Mouse (Mus musculus) small intestine, adult 2 months (tissue): ENCODE measurements around the gene Cdk12.

Experiments
- CTCF ChIP-seq: fragments of 200-500 bp; IDR thresholded peaks from 2 replicates; pipeline ENCODE4 v1.5.1; 2012; ENCODE audit warnings: low read depth, mild to moderate bottlenecking, control low read depth, inconsistent platforms, low read length, moderate library complexity, mixed read lengths; ENCODE audit not compliant: insufficient replicate concordance, insufficient read length; ENCODE audit errors: extremely low read depth
- POLR2A ChIP-seq: fragments of 200-500 bp; IDR thresholded peaks from 2 replicates; pipeline ENCODE4 v1.6.1; 2012; ENCODE audit warnings: low read depth, mild to moderate bottlenecking, control low read depth, inconsistent platforms, low read length, moderate library complexity

DNA sequence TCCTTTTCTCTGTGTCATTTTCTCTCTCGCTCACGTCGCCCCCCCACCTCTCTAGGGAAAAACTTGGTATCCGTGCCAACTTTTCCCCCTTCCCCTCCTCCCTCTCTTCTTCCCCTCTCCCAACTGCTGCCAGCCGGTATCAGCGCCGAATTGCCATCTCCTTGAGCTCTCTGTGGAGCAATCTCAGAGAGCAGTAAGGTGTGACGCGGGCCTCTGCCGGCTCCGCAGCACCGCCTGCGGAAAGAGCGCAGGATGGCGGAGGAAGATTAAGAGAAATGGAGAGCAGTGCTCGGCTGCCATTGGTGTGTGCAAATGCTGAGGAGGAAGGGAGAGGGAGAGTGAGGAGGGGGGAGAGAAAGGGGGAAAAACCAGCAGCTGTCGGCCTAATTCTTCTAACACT, 81.4 kb downstream of the Cdk12 start:
- TF ChIP-seq CTCF (no peak), POLR2A (no peak)
